Mouse (Mus musculus): ENCODE data around the gene Wnk2. TPM values are rescaled to one million over a fixed set of nuclear protein-coding genes. Genes with fewer than 3 reads are reported as not detected.

Wnk2 gene
- polyA plus RNA-seq, 1 experiment from 2014 or later: 20.8 TPM

DNA sequence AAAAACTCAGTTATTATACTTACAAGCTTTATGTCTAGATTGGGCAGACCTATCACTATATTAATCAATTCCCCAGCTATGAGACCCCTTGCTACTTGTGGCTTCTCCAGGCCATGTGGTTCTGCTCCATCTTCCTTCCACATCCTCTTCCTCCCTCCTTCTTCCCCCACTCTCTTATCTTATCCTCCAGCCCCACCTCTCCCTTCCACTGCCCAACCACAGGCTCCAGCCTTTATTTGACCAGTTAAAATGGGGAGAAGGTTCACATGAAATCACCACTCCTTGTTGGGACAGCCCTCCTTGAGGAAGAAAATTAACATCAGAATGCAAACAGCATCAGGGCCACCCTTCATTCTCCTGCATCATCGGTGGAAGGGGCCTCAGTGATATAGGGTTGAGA, 32.9 kb upstream of the Wnk2 start:
- Histone ChIP-seq H3K4me3 (ENCODE audit: low read depth, low read length) (no peak overlapping the region), H3K36me3 (ENCODE audit: control insufficient read depth, insufficient read depth, low read length) (no peaks in the 10 kb centered on the region), H3K9me3 (replicated peaks; ENCODE audit: control insufficient read depth, low read length, poor library complexity, severe bottlenecking) (no peaks in the 10 kb centered on the region), H3K27me3 (ENCODE audit: control insufficient read depth, insufficient read depth, low read depth, low read length) (no peaks in the 10 kb centered on the region), H3K9ac (ENCODE audit: low read depth, low read length) (no peak overlapping the region), H3K4me1 (ENCODE audit: control insufficient read depth, insufficient read depth, low read length) (no peaks in the 10 kb centered on the region; the same call in 1 of the 2 replicates), H3K4me2 (ENCODE audit: low read length) (no peak overlapping the region), H3K27ac (ENCODE audit: low read length) (no peak overlapping the region)
- 56% methylated on average over 1 of the region's 1 CpGs for WGBS
- ATAC-seq: no peak

DNA sequence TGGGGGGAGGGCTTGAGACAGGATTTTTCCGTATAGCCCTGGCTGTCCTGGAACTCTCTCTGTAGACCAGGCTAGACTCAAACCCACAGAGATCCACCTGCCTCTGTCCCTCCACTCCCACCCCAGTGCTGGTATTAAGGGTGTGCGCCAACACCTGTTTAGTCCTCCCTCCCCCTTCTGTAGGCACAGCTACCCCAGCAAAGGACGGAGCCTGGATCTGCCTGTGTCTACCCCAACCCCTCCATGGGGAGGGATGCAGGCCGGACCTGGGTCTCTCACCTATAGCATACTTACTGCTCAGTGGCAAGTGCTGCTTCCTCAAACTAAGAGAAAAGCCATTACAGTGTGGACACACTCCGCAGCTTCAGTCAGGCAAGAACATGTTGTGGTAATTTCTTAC, 32.5 kb upstream of the Wnk2 start:
- no peaks in the 10 kb centered on the region for H3K36me3 ChIP-seq (ENCODE audit: control insufficient read depth, insufficient read depth, low read length)
- H3K27ac ChIP-seq (ENCODE audit: low read length): no peak overlapping the region
- no peak overlapping the region for H3K4me3 ChIP-seq (ENCODE audit: low read depth, low read length)
- H3K4me1 ChIP-seq (ENCODE audit: control insufficient read depth, insufficient read depth, low read length): no peaks in the 10 kb centered on the region; the same call in 1 of the 2 replicates
- ATAC-seq: no peak
- no peaks in the 10 kb centered on the region for H3K27me3 ChIP-seq (ENCODE audit: control insufficient read depth, insufficient read depth, low read depth, low read length)
- WGBS: 86% methylated on average over 5 of the region's 5 CpGs
- no peaks in the 10 kb centered on the region for H3K9me3 ChIP-seq (replicated peaks; ENCODE audit: control insufficient read depth, low read length, poor library complexity, severe bottlenecking)
- no peak overlapping the region for H3K4me2 ChIP-seq (ENCODE audit: low read length)
- H3K9ac ChIP-seq (ENCODE audit: low read depth, low read length): no peak overlapping the region

DNA sequence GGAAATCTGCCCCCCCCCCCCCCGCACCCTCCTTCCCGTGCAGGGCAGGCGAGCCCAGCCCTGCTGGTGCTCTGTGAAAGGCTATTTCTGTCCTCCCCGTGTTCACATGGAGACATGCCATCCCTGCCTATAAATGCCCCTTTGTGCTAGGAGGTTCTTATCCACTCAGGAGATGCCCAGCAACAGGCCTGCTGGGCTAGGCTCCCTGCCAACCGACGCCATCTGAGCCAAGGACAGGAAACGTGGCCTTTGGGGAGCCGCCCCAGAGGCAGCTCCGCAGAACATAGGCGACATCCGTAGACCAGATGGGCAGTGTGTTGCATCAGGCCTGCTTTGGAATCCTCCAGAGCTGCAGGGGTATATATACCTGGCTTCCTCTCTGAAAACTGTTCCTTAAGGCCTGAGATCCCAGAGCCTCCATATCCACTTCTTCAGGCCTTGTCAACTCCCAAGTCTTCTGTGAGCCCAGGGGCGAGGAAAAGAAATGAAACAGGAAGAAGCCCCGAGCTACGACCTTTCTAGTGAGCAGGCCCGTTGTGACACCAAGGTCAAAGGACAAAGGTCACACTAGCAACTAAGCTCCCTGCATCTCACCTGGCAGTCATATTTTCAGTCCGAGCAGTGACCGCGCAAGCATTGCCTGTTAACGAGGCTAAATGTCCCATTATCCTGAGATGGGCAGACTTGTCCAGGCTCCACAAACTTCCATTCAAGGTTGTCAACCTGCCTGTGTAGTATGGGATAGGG, 31.2 kb upstream of the Wnk2 start:
- Histone ChIP-seq H3K9ac (ENCODE audit: low read depth, low read length) (no peak overlapping the region), H3K27me3 (ENCODE audit: control insufficient read depth, insufficient read depth, low read depth, low read length) (no peaks in the 10 kb centered on the region), H3K4me3 (ENCODE audit: low read depth, low read length) (no peak overlapping the region), H3K27ac (ENCODE audit: low read length) (no peak overlapping the region; the same call in 1 of the 2 replicates), H3K4me2 (ENCODE audit: low read length) (no peak overlapping the region), H3K9me3 (replicated peaks; ENCODE audit: control insufficient read depth, low read length, poor library complexity, severe bottlenecking) (no peaks in the 10 kb centered on the region), H3K36me3 (ENCODE audit: control insufficient read depth, insufficient read depth, low read length) (no peaks in the 10 kb centered on the region), H3K4me1 (ENCODE audit: control insufficient read depth, insufficient read depth, low read length) (no peaks in the 10 kb centered on the region; the same call in 1 of the 2 replicates)
- 65% methylated on average over 18 of the region's 19 CpGs for WGBS
- peak; percentile 90 for ATAC-seq

DNA sequence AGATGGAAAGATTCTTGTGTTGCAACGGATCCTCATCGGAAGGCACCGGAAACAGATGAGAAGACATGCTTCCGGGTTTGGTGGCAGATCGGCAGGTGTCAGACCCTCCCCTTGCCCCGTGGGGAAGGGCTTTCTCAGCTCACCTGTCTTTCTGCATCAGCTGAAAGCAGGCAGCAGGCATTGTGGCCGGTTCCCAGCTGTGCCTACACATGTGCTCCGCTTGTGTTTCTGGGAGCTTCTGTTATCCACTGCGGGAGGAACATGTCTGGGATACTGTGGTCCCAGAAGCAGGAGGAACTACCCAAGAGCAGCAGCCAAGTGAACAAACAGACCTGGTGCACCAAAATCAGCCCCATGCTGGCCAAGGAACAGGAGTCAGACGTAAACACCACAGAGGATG, 27.7 kb upstream of the Wnk2 start:
- no peak overlapping the region for H3K4me2 ChIP-seq (ENCODE audit: low read length)
- WGBS: 83% methylated on average over 10 of the region's 10 CpGs
- no peak overlapping the region for H3K4me3 ChIP-seq (ENCODE audit: low read depth, low read length)
- H3K27ac ChIP-seq (ENCODE audit: low read length): no peak overlapping the region
- H3K27me3 ChIP-seq (ENCODE audit: control insufficient read depth, insufficient read depth, low read depth, low read length): no peaks in the 10 kb centered on the region
- H3K9me3 ChIP-seq (replicated peaks; ENCODE audit: control insufficient read depth, low read length, poor library complexity, severe bottlenecking): no peaks in the 10 kb centered on the region
- no peaks in the 10 kb centered on the region; the same call in 1 of the 2 replicates for H3K4me1 ChIP-seq (ENCODE audit: control insufficient read depth, insufficient read depth, low read length)
- ATAC-seq: no peak
- no peaks in the 10 kb centered on the region for H3K36me3 ChIP-seq (ENCODE audit: control insufficient read depth, insufficient read depth, low read length)
- no peak overlapping the region for H3K9ac ChIP-seq (ENCODE audit: low read depth, low read length)

DNA sequence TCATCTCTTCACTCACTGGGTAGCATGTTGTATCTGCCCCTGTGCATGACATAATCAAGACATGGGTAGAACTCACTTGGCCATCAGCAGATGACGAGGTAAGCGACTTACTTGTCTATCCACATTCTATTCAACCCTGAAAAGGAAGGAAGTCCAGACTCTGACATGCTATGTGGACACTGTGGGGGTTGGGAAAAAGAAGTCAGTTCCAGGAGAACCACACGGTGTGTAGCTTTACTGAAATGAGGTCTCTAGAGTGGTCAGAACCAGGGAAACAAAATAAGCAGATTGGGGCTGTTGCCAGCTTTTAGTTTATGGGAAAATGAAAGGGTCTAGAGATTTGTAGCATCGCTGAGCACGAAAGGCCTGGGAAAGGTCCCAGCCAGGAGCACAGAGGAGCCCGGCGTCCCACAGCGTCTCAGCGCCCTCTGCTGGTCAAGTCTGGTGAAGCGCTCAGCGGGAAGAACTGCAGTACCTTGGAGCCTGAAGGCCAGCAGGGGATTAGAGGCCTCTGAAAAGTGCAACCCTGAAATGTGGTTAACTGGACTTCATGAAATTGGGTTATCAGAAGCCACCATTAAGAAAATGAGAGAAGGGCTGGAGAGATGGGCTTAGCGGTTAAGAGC, 25.3 kb upstream of the Wnk2 start:
- peak; percentile 77 for ATAC-seq
- no peaks in the 10 kb centered on the region for H3K4me1 ChIP-seq (ENCODE audit: control insufficient read depth, insufficient read depth, low read length)
- WGBS: 5% methylated on average over 12 of the region's 12 CpGs
- no peak overlapping the region for H3K27ac ChIP-seq (ENCODE audit: low read length)
- H3K4me2 ChIP-seq (ENCODE audit: low read length): no peak overlapping the region
- no peaks in the 10 kb centered on the region for H3K36me3 ChIP-seq (ENCODE audit: control insufficient read depth, insufficient read depth, low read length)
- no peaks in the 10 kb centered on the region for H3K9me3 ChIP-seq (replicated peaks; ENCODE audit: control insufficient read depth, low read length, poor library complexity, severe bottlenecking)
- H3K27me3 ChIP-seq (ENCODE audit: control insufficient read depth, insufficient read depth, low read depth, low read length): no peaks in the 10 kb centered on the region
- H3K4me3 ChIP-seq (ENCODE audit: low read depth, low read length): no peak overlapping the region
- H3K9ac ChIP-seq (ENCODE audit: low read depth, low read length): no peak overlapping the region

DNA sequence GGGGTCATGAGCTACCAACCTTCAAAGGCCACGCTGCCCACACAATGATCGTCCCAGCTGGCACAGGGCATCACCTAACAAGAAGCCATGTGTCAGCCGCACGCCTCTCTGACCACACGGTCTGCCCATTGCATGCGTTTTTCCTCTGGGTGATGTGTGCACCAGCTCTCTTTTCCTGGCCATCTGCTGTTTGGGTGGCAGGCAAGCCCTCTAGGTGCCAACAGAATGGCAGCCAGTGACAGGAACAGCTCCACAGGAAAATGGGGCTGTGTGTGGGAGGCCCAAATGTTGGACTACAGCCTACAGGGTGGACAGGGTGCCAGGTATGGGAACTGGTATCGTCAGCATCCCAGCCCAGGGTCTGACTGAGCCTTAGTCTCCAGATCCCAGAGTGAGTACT, 24.5 kb upstream of the Wnk2 start:
- peak; percentile 5; the same call in 1 of the 2 replicates for ATAC-seq
- no peaks in the 10 kb centered on the region for H3K36me3 ChIP-seq (ENCODE audit: control insufficient read depth, insufficient read depth, low read length)
- no peak overlapping the region for H3K4me2 ChIP-seq (ENCODE audit: low read length)
- 86% methylated on average over 7 of the region's 7 CpGs for WGBS
- H3K27me3 ChIP-seq (ENCODE audit: control insufficient read depth, insufficient read depth, low read depth, low read length): no peaks in the 10 kb centered on the region
- no peak overlapping the region for H3K27ac ChIP-seq (ENCODE audit: low read length)
- H3K9me3 ChIP-seq (replicated peaks; ENCODE audit: control insufficient read depth, low read length, poor library complexity, severe bottlenecking): no peaks in the 10 kb centered on the region
- no peak overlapping the region for H3K9ac ChIP-seq (ENCODE audit: low read depth, low read length)
- H3K4me3 ChIP-seq (ENCODE audit: low read depth, low read length): no peak overlapping the region
- H3K4me1 ChIP-seq (ENCODE audit: control insufficient read depth, insufficient read depth, low read length): no peaks in the 10 kb centered on the region

DNA sequence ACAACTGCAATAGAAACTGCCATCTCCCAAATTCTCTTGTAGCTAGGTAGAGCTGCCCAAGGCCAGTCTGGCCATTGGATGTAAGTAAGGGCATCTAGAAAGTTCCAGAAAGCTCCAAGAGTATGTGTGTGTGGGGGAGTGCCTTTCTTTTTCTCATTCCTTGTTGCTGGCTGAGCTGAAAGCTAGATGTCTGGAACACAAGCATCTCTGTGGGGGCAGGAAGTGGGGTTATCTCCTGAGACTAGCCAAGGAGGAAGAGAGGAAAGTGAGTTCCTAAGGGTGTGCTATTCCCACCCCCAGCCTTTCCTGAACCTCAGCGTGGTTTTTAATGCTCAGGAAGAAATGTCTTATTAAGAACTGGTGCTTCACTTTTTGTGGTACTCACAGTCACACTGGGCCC, 23.9 kb upstream of the Wnk2 start:
- no peak overlapping the region for H3K27ac ChIP-seq (ENCODE audit: low read length)
- no peak overlapping the region for H3K4me3 ChIP-seq (ENCODE audit: low read depth, low read length)
- H3K9me3 ChIP-seq (replicated peaks; ENCODE audit: control insufficient read depth, low read length, poor library complexity, severe bottlenecking): no peaks in the 10 kb centered on the region
- 89% methylated on average over 1 of the region's 1 CpGs for WGBS
- H3K27me3 ChIP-seq (ENCODE audit: control insufficient read depth, insufficient read depth, low read depth, low read length): no peaks in the 10 kb centered on the region
- H3K4me1 ChIP-seq (ENCODE audit: control insufficient read depth, insufficient read depth, low read length): no peaks in the 10 kb centered on the region
- no peak overlapping the region for H3K4me2 ChIP-seq (ENCODE audit: low read length)
- no peak overlapping the region for H3K9ac ChIP-seq (ENCODE audit: low read depth, low read length)
- ATAC-seq: no peak
- no peaks in the 10 kb centered on the region for H3K36me3 ChIP-seq (ENCODE audit: control insufficient read depth, insufficient read depth, low read length)

DNA sequence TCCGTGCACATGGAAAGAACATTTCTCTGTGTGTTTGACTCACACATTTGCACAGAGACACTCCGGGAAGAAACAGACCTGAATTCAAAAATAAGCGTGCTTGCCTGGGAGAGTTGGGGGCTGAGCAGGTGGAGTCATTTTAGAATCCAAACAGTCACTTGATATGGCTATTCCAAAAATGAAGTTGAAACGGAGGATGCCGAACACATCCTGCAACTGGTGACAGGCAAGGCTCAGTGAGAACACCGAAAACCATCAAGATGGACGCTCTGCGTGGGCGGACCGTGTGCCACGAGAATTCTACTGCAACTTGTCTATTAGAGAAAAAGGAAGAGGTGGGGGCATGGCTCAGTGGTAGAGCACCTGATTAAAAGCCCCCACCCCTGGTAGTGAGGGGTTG, 22.8 kb upstream of the Wnk2 start:
- WGBS: 93% methylated on average over 11 of the region's 11 CpGs
- no peak overlapping the region for H3K9ac ChIP-seq (ENCODE audit: low read depth, low read length)

DNA sequence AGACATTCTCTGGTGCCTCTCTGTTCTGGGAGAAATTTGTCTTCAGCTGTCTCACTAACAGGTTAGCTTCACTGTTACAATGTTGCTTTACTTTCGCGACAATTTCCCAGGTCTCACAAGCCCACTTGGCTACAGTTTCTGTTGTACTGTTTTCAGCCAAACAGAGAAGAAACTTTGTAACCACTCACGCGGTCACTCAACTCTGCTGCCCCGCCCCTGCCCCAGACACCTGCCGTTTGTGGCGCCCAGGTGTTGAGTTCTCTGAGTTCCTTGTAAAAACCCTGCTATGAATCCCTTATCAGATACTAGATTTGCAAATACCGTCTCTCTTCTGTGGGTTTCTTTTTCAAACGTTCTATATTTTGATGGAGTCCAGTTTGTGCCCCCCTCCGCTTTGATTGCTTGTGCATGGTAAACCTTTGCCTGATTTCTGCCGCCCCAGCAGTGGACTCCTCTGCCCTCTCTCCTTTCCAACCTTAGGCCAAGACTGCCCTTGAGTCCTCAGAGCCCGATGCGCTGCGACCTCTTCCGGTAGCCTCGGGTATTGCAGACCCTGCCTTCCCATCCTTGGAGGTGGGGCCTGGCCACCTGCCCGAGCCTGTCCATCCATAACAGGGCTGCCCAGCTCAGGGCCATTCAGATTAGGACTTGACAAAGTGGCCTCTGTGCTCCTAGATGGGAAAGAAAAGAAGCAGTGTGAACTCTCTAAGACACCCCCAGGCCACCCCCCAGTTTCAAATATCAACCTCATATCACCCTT, 21.8 kb upstream of the Wnk2 start:
- no peak overlapping the region for H3K9ac ChIP-seq (ENCODE audit: low read depth, low read length)
- no peaks in the 10 kb centered on the region for H3K4me1 ChIP-seq (ENCODE audit: control insufficient read depth, insufficient read depth, low read length)
- no peak overlapping the region for H3K4me2 ChIP-seq (ENCODE audit: low read length)
- peak; percentile 44; the same call in 1 of the 2 replicates for ATAC-seq
- no peaks in the 10 kb centered on the region for H3K9me3 ChIP-seq (replicated peaks; ENCODE audit: control insufficient read depth, low read length, poor library complexity, severe bottlenecking)
- H3K27me3 ChIP-seq (ENCODE audit: control insufficient read depth, insufficient read depth, low read depth, low read length): no peaks in the 10 kb centered on the region
- no peak overlapping the region for H3K27ac ChIP-seq (ENCODE audit: low read length)
- 23% methylated on average over 17 of the region's 17 CpGs for WGBS
- no peak overlapping the region for H3K4me3 ChIP-seq (ENCODE audit: low read depth, low read length)
- no peaks in the 10 kb centered on the region for H3K36me3 ChIP-seq (ENCODE audit: control insufficient read depth, insufficient read depth, low read length)

More for the DNA sequence above, 22.8 kb upstream of the Wnk2 start:
- Histone ChIP-seq H3K36me3 (ENCODE audit: control insufficient read depth, insufficient read depth, low read length) (no peaks in the 10 kb centered on the region), H3K27ac (ENCODE audit: low read length) (no peak overlapping the region), H3K4me3 (ENCODE audit: low read depth, low read length) (no peak overlapping the region), H3K9me3 (replicated peaks; ENCODE audit: control insufficient read depth, low read length, poor library complexity, severe bottlenecking) (no peaks in the 10 kb centered on the region), H3K4me2 (ENCODE audit: low read length) (no peak overlapping the region), H3K27me3 (ENCODE audit: control insufficient read depth, insufficient read depth, low read depth, low read length) (no peaks in the 10 kb centered on the region), H3K4me1 (ENCODE audit: control insufficient read depth, insufficient read depth, low read length) (no peaks in the 10 kb centered on the region)
- ATAC-seq: no peak

Measured in midbrain, embryonic 16.5 days (tissue).